Mouse (Mus musculus) thymus, adult 2 months (tissue): Measurements from ENCODE around the gene Tbc1d32.

Experiments
- CTCF ChIP-seq: fragments of 200-500 bp; IDR thresholded peaks from 2 replicates; pipeline ENCODE4 v1.5.1; 2012; ENCODE audit warnings: mild to moderate bottlenecking, control low read depth, low read length, moderate library complexity, borderline replicate concordance; ENCODE audit not compliant: control insufficient read depth, poor library complexity, insufficient read depth; ENCODE audit errors: extremely low read depth
- POLR2A ChIP-seq: fragments of 200-500 bp; IDR thresholded peaks from 2 replicates; pipeline ENCODE4 v1.6.1; 2012; ENCODE audit warnings: mild to moderate bottlenecking, low read length, control low read depth, moderate library complexity; ENCODE audit not compliant: control insufficient read depth, poor library complexity, insufficient read depth; ENCODE audit errors: extremely low read depth

DNA sequence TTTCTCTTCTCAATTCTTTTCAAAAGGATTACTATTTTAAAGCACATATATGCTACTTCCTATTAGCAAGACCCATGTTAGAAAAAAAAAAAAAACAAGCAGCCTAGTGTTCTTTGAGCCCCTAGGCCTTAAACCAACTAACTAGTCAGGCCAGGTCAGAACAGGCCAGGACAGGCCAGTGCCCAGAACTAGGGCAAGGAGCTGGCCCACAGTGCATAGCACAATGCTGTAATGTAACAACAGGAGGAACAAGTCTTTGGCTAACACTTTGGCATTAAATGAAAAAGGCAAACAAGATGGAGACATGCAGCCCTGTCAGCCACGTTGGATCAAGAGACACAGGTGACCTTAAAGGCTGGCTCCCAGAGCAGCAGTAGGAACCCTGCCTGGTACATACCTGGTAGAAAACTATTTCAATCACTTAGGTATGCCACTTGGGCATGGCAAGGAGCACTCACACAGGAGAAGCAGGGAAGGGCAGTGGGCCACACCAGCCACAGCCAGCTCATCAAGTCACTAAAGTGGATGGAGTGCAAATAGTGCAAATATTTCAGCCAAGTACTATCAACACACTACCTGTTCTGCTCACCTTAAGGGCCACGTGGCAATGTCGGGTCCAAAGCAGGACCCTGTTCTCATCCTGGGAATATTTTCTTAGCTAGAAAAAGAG is 128.7 kb downstream of the Tbc1d32 start:
- no peak for TF ChIP-seq CTCF
- no peak for TF ChIP-seq POLR2A
